Mouse (Mus musculus) intestine, postnatal 0 days (tissue): ENCODE results near the gene Utp18. TPM values are rescaled to one million over a fixed set of nuclear protein-coding genes. Genes with fewer than 3 reads are reported as not detected.

Experiments
- ATAC-seq: fragments of 200-750 bp; cut with Nextera tagmentation; 2 replicates; pipeline ENCODE4 v1.8.0; 2017; ENCODE audit warnings: mild to moderate bottlenecking, moderate TSS enrichment, moderate library complexity
- H3K27ac ChIP-seq: fragments of 300-500 bp; sonication (generic); 2 replicates; pipeline ENCODE4 v1.5.1; 2014; ENCODE audit warnings: mild to moderate bottlenecking, low read depth, low read length, moderate library complexity
- H3K27me3 ChIP-seq: fragments of 300-500 bp; sonication (generic); replicated peaks from 2 replicates; pipeline ENCODE4 v1.6.1; 2014; ENCODE audit warnings: low read length, mixed read lengths; ENCODE audit not compliant: control insufficient read depth, insufficient read depth
- H3K36me3 ChIP-seq: fragments of 300-500 bp; sonication (generic); 2 replicates; pipeline ENCODE4 v1.6.1; 2014; ENCODE audit warnings: mild to moderate bottlenecking, moderate library complexity; ENCODE audit not compliant: control insufficient read depth, insufficient read depth
- H3K4me1 ChIP-seq: fragments of 300-500 bp; sonication (generic); replicated peaks from 2 replicates; pipeline ENCODE4 v1.6.1; 2014; ENCODE audit warnings: antibody characterized with exemption, low read length, mixed read lengths; ENCODE audit not compliant: control insufficient read depth, insufficient read depth
- H3K4me2 ChIP-seq: fragments of 300-500 bp; sonication (generic); replicated peaks from 2 replicates; pipeline ENCODE4 v1.6.1; 2014; ENCODE audit warnings: low read depth, mild to moderate bottlenecking, moderate library complexity
- H3K4me3 ChIP-seq: fragments of 300-500 bp; sonication (generic); 2 replicates; pipeline ENCODE4 v1.5.1; 2014; ENCODE audit warnings: low read depth, low read length
- H3K9ac ChIP-seq: fragments of 300-500 bp; sonication (generic); 2 replicates; pipeline ENCODE4 v1.6.1; 2014; ENCODE audit warnings: mild to moderate bottlenecking, low read depth, low read length
- H3K9me3 ChIP-seq: fragments of 300-500 bp; sonication (generic); 2 replicates; pipeline ENCODE4 v1.6.1; 2016; ENCODE audit warnings: mixed run types; ENCODE audit not compliant: control insufficient read depth
- CTCF ChIP-seq: sonication (generic); IDR thresholded peaks from 2 replicates; pipeline ENCODE4 v1.5.1; 2016; ENCODE audit warnings: low read depth, mild to moderate bottlenecking, control low read depth, antibody characterized with exemption, moderate library complexity
- WGBS: fragments of 180-500 bp; shearing (Covaris S2); extraction: QIAGEN DNeasy Blood & Tissue Kit; methylation state at CpG from one replicate; pipeline ENCODE4 v1.1.7; 2014; 5-methylcytosine and 5-hydroxymethylcytosine counted together
- polyA plus RNA-seq: library from polyadenylated mRNA; unstranded; fragments of >200 nt; fragmentation: Nextera tagmentation; extraction: Ambion mirVana; gene quantifications from 2 replicates; pipeline ENCODE4 v1.2.1, GENCODE M21; 2015

Utp18 gene
- polyA plus RNA-seq, 1 experiment from 2014 or later, result 16.6 TPM

DNA sequence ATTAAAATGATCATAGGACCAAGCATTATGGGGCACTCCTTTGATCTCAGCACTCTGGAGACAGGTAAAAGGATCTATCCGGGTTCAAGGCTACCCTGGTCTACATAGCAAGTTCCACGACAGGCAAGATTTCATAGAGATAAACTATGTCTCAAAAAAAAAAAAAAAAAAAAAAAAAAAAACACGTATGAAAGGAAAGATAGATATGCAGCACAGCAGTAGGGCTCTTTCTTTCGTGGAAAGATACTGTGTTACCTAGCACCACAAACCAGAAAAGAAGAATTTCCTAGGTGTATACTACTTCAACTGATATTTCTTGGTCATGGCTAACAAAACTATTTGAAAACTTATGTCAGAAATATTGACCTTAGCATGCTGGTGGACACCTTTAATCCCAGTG, 21.3 kb upstream of the Utp18 start:
- H3K27ac ChIP-seq, result no peak overlapping the region
- H3K4me3 ChIP-seq, result no peak overlapping the region
- H3K4me2 ChIP-seq, result no peak overlapping the region
- WGBS, result 84% methylated on average over 4 of the region's 4 CpGs
- no peak overlapping the region for H3K9ac ChIP-seq
- no peaks in the 10 kb centered on the region for H3K9me3 ChIP-seq
- H3K36me3 ChIP-seq, result peaks cover 26% of the 10 kb centered on the region
- TF ChIP-seq CTCF, result no peak
- no peaks in the 10 kb centered on the region for H3K27me3 ChIP-seq
- ATAC-seq, result no peak
- H3K4me1 ChIP-seq, result no peaks in the 10 kb centered on the region

DNA sequence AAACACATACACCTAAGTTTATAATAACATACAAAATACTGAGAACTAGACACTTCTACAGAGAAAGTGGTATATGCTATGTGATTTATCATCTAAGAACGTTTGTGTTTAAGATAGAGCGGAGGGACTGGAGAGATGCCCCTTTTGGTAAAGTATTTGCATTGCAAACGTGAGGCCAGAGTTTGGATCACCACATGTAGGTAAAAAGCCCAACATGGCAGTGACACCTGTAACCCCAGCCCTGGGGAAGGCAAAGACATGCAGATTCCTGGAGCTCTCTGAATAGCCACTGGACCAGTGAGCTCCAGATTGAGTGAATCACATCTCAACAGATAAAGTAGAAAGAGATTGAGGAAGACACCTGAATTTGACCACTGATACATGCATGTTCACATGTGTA, 12.2 kb upstream of the Utp18 start:
- Histone ChIP-seq H3K27ac (no peak overlapping the region), H3K9ac (no peak overlapping the region), H3K9me3 (no peaks in the 10 kb centered on the region), H3K36me3 (peaks cover 4% of the 10 kb centered on the region; the same call in 1 of the 2 replicates), H3K27me3 (no peaks in the 10 kb centered on the region), H3K4me1 (no peaks in the 10 kb centered on the region), H3K4me3 (no peak overlapping the region), H3K4me2 (no peak overlapping the region)
- no peak for ATAC-seq
- no peak for TF ChIP-seq CTCF
- WGBS, result 69% methylated on average over 3 of the region's 3 CpGs

DNA sequence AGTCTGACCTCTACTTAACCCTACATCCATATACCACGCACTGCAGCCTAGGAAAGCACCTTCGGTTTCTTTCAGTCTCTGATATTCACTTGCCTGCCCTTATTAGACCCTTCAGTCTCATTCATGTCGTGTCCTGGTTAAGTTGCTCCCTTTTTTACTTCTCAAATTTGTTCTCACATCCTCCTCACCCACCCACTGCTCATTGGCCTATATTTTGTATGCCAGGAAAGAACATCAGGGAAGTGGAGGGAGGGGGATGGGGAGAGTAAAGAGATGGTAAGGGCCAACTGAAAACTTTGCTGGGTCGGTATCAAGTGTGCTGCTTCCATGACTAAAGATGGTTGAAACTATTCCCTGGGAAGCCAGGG, 1.5 kb upstream of the Utp18 start:
- TF ChIP-seq CTCF, result no peak
- no peaks in the 10 kb centered on the region for H3K9me3 ChIP-seq
- peak overlapping the region; percentile 99 for H3K4me3 ChIP-seq
- H3K9ac ChIP-seq, result peak overlapping the region; percentile 97; the same call in 1 of the 2 replicates
- no peak overlapping the region for H3K27ac ChIP-seq
- 2% methylated on average over 4 of the region's 4 CpGs for WGBS
- H3K27me3 ChIP-seq, result no peaks in the 10 kb centered on the region
- H3K4me1 ChIP-seq, result no peaks in the 10 kb centered on the region; the same call in 1 of the 2 replicates
- ATAC-seq, result no peak
- peak overlapping the region; percentile 81 for H3K4me2 ChIP-seq
- H3K36me3 ChIP-seq, result no peaks in the 10 kb centered on the region

DNA sequence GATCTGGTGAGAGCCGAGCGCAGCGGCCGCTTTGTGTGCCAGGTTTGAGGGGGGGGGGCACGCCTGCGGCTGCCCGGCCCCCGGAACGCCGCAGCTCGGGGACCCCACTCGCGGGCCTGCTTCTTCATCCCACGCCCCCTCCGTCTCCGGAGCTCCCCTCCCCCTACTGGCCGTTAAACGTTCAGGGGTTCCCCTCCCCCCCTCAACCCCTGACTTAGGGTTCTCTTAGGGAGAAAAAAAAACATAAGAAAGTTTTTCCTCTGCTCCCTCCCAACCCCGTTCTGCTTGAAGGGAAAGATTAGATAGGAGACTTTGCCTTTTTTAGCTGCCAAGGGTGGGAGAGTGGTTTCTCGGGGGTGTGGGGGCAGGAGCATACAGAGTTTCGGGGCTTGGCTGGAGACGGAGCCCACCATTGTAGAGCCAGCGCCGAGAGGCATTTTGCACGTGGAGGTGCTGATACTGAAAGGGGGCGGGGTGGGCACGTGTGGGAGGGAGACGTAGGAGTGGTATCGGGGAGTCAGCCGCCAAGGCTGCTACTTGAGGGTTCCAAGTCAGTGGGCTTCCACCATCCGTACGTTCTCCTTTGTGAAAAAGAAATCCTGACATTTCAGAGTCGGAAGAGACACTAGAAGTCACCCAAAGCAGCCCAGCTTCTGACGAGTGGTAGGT, 979 bp upstream of the Utp18 start:
- peak overlapping the region; percentile 81 for H3K4me2 ChIP-seq
- H3K9me3 ChIP-seq, result no peaks in the 10 kb centered on the region
- 1% methylated on average over 24 of the region's 34 CpGs for WGBS
- peak; percentile 32 for TF ChIP-seq CTCF
- H3K4me1 ChIP-seq, result no peaks in the 10 kb centered on the region; the same call in 1 of the 2 replicates
- peak overlapping the region; percentile 97 for H3K9ac ChIP-seq
- peak overlapping the region; percentile 99 for H3K4me3 ChIP-seq
- H3K27me3 ChIP-seq, result no peaks in the 10 kb centered on the region
- ATAC-seq, result no peak
- H3K36me3 ChIP-seq, result no peaks in the 10 kb centered on the region
- peak overlapping the region; percentile 98 for H3K27ac ChIP-seq

DNA sequence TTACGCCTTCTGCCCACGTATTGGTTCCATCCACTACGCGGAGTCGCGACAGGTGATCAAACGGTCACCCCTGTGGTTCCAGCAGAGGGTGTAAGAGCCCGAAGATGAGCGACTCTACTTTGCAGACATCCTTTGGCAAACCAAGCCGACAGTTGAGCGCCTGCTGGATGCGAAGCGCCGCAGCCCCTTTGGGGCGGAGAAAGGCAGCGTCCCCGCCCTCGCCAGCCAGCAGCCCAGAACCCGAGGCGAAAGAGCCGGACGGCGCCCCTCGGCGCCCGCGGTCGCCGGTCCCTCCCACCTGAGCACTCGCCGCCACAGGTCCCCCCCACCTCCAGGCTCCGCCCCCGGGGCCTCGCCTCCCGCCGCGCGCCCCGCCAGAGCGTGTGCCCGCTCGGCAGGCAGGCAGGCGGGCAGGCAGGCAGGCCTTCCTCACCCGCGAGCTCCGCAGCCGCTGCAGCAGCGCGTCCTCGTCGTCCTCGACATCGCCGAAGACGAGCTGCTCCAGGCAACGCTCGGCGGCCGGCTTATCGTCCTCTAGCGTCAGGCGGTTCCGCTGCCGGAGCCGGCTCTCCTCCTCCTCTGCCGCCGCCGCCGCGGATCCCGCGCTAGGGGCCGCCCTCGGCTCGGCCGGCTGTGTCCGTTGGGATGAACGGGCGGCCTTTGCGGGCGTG, 530 bp downstream of the Utp18 start:
- TF ChIP-seq CTCF, result peak; percentile 58
- Histone ChIP-seq H3K4me2 (peak overlapping the region; percentile 81), H3K36me3 (0 out of 2 replicates have a peak, but pooled peaks cover under 1% of the 10 kb centered on the region), H3K27me3 (no peaks in the 10 kb centered on the region), H3K4me1 (no peaks in the 10 kb centered on the region; the same call in 1 of the 2 replicates), H3K9ac (peak overlapping the region; percentile 97), H3K4me3 (peak overlapping the region; percentile 99), H3K27ac (peak overlapping the region; percentile 98), H3K9me3 (no peaks in the 10 kb centered on the region)
- ATAC-seq, result peak; percentile 63
- WGBS, result under 1% methylated on average over 78 of the region's 81 CpGs

DNA sequence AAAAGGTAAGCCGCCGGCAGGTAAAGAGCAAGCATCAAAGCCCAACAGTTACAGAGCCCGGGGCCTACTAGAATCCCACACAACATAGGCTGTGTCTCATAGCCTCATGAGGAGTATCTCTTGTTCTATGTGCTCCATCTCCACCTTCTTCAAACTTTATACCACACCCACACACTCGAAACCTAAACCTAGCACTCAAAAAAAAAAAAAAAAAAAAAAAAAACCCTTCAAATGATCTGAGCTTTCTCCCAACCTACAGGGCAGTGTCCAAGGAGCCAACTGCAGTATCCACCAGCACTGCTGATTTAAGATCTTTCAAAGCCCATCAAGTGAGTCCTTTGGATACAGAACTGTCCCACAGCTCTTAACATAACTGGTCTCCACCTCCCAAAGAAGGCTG, 1.5 kb downstream of the Utp18 start:
- no peak for TF ChIP-seq CTCF
- WGBS, result 82% methylated on average over 4 of the region's 4 CpGs
- ATAC-seq, result no peak
- Histone ChIP-seq H3K9me3 (no peaks in the 10 kb centered on the region), H3K27ac (no peak overlapping the region), H3K4me3 (peak overlapping the region; percentile 99; the same call in 1 of the 2 replicates), H3K4me2 (peak overlapping the region; percentile 81), H3K4me1 (no peaks in the 10 kb centered on the region; the same call in 1 of the 2 replicates), H3K27me3 (no peaks in the 10 kb centered on the region), H3K9ac (no peak overlapping the region), H3K36me3 (peaks cover 5% of the 10 kb centered on the region; the same call in 1 of the 2 replicates)
